Mouse (Mus musculus) liver, postnatal 0 days (tissue): ENCODE results near the gene Josd1.

ENCODE experiments used
- CTCF ChIP-seq: sonication (generic); IDR thresholded peaks from 2 replicates; pipeline ENCODE4 v1.5.1; 2016; ENCODE audit warnings: antibody characterized with exemption, low read depth
- EP300 ChIP-seq: IDR thresholded peaks from 2 replicates; pipeline ENCODE4 v1.6.1; 2016; ENCODE audit warnings: antibody characterized with exemption, low read depth, mild to moderate bottlenecking

- TF ChIP-seq CTCF: no peak
- TF ChIP-seq EP300: no peak
Measured at GRCm38 (mm10) chr15:79720796-79721195, 33.1 kb upstream of the Josd1 start.
